Mouse (Mus musculus) induced T-regulatory cell, adult 2 months (primary cell): ENCODE measurements around the gene Olfr31.
A peak's percentile ranks its signal among the peaks of the same experiment; 100 is the strongest.

Experiments used
- DNase-seq: peaks from one replicate; pipeline ENCODE4 v3.0.0-alpha.2; 2012; ENCODE audit warnings: low read depth

Gene Olfr31

GRCm38 (mm10) chr14:14354511-14355359 is 32.1 kb downstream of the Olfr31 start:
- DNase-seq, result peak; percentile 36

- peak; percentile 25 for DNase-seq
These were observed 32.7 kb downstream of the Olfr31 start for GRCm38 (mm10) chr14:14355360-14355646.
